Mouse (Mus musculus): ENCODE results near the gene Micall2.

DNA sequence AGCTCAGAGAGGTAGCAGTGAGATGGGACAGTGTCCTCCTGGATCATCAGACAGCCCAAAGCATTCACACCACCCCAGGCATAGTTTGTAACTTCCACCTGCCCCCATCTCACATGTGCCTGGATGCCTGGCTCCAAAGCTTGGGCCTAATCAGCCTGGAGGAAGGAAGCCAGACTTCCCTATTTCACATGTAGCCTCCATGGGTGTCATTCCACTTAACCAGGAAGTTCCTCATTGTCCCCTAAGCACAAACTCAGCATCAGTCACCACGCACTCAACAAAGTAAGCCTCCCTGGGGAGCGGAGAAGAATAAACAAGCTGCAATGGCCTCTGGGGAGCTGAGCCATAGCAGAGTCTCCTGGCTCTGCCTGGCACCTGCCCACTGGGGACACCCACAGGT is 69.6 kb downstream of the Micall2 start:
- TF ChIP-seq CTCF (conservative IDR thresholded peaks at IDR 0.05; ENCODE audit: insufficient read depth, insufficient read length, low read depth, low read length) (no peak), POLR2A (IDR thresholded peaks at IDR 0.05; ENCODE audit: low read depth, low read length) (no peak)

Data from kidney, adult 2 months (tissue).